Mouse (Mus musculus) right cerebral cortex, postnatal 14 days (tissue): Measurements from ENCODE around the gene Syt17.

Experiments used
- DNase-seq: peaks from one replicate; pipeline ENCODE4 v3.0.0; 2022

Gene Syt17

DNA sequence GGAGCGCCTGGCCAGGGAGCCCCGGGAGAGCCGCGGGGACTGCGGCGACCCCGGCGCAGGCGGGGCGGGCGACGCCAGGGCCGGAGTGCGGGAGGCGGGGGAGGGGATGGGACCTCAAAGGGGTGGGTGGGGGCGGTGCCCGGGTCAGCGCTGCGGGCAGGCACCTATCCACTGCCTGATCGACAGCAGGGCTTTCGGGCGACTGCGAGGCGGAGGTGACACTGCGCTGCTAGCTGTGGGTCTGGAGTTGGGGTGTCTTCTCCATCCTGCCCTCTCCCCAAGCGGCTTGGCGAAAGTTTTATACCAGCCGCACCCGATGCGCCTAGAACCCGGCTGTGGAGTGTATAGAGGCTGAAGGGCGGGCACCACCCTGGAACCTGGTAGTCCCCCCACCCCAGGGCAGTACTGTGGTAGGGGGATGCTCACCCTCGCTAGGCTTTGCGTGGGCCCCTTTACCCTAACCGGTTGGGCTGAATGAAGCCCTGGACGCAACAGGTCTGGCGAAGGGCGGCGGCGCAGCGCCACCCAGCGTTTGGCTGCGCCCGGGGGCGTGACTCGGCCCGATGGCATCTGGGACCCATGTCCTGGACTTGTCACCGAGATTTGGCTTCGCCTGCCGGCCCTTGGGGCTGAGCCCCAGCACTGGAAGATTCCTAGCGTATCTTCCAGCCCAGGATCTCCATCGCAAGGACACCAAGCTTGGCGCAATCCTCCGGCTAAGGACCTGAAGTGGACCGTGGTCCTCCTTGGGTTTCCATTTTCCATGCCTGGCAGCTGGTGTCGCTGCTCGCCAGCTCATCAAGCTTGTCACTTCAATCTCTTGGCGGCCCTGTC lies at the start of gene Syt17:
TSS of gene Syt17 (minus strand) at position 89 of the 834 bp plus-strand sequence.
- DNase-seq = peak; percentile 43

- no peak for DNase-seq
Observed at GRCm38 (mm10) chr7:118494892-118495579, 47.0 kb upstream of the Syt17 start.

DNA sequence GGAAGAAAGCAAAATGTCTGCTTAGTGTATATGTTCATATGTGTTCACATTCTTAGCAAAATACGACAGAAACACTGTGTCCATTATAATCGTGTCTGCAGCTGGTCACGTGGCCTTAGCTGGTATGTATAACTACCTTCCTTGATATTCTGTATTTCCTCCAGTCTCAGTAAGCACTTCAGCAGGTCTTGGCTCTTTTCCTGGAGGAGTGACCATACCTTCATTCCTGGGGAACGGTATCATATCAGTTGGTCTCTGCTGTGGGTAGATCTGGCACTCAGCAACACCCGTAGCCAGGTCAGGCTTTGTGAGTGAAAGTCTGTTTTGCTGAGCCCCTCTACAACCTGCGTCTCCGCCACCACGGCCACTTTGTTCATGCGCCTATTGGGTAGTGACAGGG lies 45.9 kb upstream of the Syt17 start:
- DNase-seq = no peak

DNA sequence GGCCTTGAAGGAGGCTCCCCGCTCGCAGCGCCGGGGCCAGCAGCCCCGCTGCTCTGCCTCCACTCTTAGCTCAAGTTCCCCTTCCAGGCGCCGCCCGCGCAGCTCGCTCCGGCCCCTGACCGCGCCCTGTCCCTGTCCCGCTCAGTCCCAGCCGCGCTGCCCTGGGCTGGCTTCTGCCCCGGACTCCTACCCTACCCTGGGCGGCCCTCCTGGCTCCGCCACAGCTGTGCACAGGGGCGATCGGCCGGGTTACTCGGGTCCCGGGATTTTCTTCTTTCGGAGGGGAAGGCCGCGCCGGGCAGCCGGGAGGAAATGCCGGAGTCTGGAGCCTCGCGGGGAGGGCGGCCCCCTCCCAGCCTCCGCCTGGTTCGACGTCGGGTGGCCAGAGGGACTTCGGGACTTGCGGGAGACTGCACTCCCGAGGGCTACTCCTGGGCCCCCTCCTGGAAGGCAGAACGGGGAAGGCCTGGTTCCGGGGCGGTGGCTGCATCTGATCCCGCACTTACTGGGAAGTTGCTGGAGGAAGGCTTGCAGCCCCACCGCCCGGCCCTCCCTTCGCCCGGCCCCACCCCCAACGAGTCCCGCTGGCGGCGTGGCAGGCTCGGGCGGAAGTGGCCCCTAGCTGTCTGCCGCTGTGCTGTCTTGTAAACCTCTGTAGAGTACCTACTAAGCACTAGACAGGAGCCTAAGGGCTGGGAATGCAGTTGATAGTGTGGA lies 43.6 kb upstream of the Syt17 start, which contains the start of gene Itpripl2:
TSS of gene Itpripl2 (minus strand) at position 545 of the 717 bp plus-strand sequence.
- peak; percentile 45 for DNase-seq

DNA sequence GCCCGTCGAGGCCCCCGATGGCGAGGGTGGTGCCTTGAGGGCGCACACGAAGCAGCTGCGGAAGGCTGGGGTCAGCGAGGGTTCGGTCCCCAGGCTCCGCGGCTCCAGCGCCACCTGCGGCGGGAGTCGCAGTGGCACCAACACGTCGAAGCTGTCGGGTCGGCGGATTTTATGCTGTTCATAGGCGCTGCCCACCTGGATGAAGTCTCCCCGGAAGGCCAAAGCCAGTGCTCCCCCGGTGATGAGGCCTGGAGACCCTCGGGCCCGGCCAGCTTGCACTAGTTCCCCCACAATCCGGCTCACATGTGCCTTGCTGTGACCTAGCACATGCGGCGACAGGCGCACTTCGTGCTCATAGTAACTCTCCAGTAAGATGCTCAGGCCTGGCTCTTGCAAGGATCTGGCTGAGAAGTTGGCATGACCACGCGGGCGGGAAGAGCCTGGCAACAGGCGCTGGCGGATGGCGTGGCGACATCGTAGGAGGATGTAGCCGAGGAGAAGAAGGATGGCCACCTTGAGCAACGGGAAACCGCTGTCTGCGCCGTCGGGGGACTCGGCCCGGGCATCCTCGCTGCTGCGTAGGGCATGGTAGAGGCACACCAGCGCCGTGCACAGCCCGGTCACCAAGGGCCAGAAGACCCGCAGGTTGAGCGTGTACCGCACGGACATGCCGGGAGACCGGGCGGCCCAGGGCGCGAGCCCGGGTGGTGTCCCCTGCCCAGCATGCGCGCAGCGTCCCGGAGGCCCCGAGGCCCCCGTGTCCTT lies 42.8 kb upstream of the Syt17 start:
- DNase-seq = peak; percentile 34

GRCm38 (mm10) chr7:118489706-118490665 lies 42.0 kb upstream of the Syt17 start:
- no peak for DNase-seq

DNA sequence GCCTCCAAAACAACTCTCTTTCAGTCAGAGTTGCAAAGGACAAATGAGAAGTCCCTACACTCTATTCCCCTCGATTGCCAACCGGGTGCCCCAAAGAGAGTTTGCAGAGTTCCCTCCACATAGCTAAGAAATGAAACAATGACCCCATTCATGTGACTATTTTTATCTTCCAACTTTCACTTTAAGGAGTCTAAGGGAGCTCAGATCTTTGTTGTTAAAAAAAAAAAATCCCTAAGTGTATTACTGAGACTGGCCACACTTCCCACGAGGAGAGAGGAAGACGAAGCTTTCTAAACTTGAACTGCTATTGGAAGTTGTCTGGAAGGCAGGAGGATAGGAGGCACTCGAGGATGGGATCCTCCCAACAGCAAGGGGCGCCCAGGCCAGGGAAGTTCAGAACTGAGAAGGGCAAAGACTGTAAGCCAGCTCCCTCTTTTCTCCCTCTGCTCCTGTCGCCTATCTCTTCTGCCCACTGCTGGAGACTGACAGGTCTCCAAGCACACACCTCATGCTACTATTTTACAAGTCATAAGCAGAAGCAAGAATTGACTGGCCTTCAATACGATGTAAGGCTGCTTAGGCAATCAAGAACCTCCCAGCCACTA lies 40.1 kb upstream of the Syt17 start:
- DNase-seq = no peak

DNA sequence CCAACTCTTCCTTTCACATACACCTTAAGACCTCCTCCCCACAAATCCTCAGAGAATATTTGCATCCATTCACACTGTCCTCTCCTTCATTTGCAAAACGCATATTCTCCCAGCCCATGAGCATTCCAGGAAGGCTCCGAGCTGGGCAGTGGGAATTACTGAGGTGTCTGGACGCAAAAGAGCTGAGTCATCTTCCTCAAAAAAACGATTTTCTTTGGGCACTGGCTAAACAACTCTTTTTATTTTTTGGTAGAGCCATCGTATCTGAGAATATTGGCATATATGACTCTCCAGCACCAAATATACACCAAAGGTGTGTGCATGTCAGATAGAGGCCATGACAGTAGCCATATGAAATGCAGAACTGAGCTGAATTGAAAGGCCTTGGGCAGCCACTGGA lies 38.9 kb upstream of the Syt17 start:
- DNase-seq = no peak

DNA sequence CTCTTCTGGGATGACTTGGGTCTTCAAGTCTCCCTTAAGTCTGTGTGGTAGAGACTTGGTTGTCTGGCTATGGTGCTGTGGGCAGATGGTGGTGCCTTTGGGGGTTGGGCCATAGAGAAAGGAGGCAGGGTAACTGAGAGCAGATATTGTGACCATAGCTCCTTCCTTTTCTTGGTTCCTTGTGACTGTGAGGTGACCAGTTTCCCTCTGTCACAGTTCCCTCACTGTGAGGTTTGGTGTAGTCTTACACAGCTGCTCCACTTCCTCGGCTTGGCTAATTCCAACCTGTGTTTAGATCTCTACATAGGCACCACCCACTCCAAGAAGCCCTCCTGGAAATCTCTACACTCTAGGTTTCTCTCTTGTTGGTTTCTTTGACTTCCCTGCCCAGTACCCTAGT lies 36.0 kb upstream of the Syt17 start:
- DNase-seq = no peak

GRCm38 (mm10) chr7:118482001-118482400 lies 34.0 kb upstream of the Syt17 start:
- no peak for DNase-seq

GRCm38 (mm10) chr7:118481047-118481810 lies 33.2 kb upstream of the Syt17 start:
- DNase-seq = no peak

DNA sequence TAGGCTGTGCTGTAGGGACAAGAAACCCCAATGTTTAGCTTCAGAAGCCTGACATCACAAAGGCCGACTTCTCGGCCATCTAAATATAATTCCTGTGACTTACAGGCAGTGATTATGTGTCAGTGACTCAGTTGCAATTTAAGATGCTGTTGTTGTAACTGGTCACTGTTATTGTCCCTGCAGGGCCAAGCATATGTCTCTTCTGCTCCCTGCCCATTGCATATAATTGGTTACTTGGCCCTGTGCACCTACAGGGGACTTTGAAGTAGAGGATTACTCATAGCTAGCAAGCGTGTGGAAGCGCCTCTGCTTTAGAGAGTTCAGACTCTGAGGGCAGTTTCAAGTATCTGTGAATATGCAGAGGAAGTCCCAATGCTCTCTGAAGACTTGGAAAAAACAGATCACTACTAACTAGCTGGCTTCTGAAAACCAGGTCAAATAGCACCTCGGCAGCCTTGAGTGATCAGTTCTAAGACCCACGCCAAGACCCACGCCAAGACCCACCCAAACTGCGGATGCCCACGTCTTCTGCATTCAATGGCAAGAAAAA lies 32.2 kb upstream of the Syt17 start:
- DNase-seq = no peak

DNA sequence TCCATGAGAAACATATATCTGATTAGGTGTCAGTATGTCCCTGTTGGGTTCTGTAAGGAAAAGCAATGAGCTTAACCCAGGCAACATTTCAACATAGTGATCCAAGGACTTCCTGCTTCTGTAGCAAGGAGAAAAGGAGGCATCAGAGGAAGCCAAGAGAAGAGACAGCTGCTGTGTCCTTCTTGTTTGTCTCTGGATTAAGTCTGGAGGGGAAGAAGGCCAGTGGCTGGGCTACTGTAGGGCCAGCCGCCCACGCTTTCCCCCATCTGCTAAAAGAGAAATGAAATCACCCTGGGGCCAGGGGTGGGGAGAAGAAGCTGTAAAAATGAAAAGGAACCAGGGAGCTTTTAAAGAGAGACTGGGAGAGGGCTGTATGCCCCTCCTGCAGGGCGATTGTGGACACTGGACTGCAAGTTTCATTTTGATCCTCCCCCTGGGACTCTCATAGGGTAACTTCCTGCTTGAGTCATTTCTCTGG lies 30.9 kb upstream of the Syt17 start:
- DNase-seq = no peak

DNA sequence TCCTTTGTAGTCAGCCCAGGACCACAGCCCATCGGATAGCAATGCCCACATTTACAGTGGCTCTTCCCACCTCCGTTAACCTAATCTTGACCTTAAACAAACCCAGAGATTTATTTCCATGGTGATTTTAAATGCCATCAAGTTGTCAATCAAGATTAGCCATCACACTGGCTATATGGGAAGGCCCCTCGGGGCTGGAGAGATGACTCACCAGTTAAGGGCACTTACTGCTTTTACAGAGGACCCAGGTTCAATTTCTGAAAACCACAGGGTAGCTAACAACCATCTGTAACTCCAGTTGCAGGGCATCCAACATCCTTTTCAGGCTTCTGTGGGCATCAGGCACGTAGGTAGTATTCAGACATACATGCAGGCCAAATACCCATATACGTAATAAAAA lies 28.4 kb upstream of the Syt17 start:
- DNase-seq = no peak

DNA sequence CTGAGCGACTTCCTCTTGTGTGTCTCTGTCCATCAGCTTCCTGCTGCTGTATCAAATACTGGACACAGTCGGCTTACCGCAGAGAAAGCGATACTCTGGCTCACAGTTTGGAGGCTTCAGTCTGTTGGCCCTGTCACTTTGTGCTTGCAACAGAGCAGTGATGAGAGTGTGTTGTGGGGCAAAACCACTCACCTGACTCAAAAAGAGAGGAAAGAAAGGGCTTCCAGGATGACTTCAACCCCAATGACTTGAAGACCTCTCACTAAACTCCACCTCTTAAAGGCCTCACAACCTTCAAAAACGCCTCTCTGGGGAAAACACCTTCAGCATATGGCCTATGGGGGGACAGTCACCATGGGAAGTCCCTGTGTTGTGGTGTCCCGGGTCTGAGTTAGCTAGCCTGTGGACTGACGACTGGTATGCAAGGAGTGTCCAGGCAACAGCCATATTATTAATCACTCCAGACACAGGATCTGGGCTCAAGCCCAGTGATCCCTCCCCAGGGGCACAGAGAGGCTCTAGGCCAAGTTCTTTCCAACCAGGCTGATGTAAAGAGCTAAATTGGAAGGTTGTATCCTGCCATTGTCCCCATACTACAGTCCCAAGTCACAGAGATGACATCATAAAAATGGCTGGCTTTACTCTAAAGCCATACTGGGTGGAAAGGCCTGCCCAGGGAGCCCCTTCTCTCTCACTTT lies 27.1 kb upstream of the Syt17 start:
- DNase-seq = no peak

GRCm38 (mm10) chr7:118472886-118473285 lies 24.9 kb upstream of the Syt17 start:
- DNase-seq = no peak

GRCm38 (mm10) chr7:118468060-118468459 lies 20.0 kb upstream of the Syt17 start:
- no peak for DNase-seq

DNA sequence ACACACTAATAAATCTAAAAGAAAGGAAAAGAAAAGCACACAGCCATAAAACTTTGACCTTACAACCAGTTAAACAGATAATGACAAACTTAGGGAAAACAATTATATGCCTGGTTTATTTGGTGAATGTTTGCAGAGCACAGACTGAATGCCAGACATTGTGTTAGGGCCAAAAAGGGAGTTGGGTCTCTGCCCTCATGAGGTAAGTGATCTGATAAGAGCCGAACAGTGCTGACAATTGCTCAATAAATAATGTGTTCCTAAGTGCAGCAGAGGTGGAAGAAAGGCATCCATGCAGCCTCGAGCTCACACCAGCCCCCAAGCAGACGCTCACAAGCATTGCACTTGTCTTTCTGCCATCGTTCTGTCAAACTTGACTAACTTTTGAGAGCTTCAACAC lies 16.4 kb upstream of the Syt17 start:
- no peak for DNase-seq
